Mouse (Mus musculus): ENCODE measurements around the gene Kcnv2.

DNA sequence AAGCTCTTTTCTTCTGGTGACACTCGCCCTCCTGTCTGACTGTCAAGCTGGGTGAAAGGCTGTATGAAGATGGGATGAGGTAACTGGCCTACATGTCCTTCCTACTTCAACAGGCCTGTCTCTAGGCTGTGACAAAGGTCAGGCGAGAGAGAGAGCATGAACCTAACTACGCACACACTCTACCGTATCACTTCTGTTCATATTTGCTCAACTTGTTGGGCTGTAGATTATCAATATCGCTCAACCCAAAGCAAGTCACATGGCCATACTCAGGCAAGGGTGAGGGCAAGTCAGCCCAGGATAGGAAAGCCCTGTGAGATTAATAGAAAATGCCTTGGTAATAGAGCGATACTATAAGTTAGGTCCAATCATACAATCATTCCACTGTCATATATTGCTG lies 5.2 kb downstream of the Kcnv2 start:
- TF ChIP-seq GATA1 (IDR thresholded peaks at IDR 0.05; ENCODE audit: borderline replicate concordance, low read length) (no peak), FLI1 (IDR thresholded peaks at IDR 0.05; ENCODE audit: low read length) (no peak)
